Mouse (Mus musculus) ES-Bruce4 (cell line): ENCODE results near the gene Pde10a. TPM values are rescaled to one million over a fixed set of nuclear protein-coding genes. Genes with fewer than 3 reads are reported as not detected.

Experiments used
- H3K27ac ChIP-seq: 2 replicates; pipeline ENCODE4 v1.5.1; 2012; ENCODE audit warnings: low read length, inconsistent platforms; ENCODE audit not compliant: insufficient read depth
- H3K27me3 ChIP-seq: 2 replicates; pipeline ENCODE4 v1.6.1; 2012; ENCODE audit warnings: mild to moderate bottlenecking, low read length, inconsistent platforms; ENCODE audit not compliant: control insufficient read depth, poor library complexity, insufficient read depth, severe bottlenecking
- H3K36me3 ChIP-seq: 2 replicates; pipeline ENCODE4 v1.6.1; 2012; ENCODE audit warnings: inconsistent platforms, mild to moderate bottlenecking, low read length, moderate library complexity; ENCODE audit not compliant: control insufficient read depth, poor library complexity, insufficient read depth, severe bottlenecking
- H3K4me1 ChIP-seq: one replicate; pipeline ENCODE4 v1.8.1; 2011; ENCODE audit warnings: low read length; ENCODE audit not compliant: control insufficient read depth, insufficient read depth
- H3K4me3 ChIP-seq: 2 replicates; pipeline ENCODE4 v1.5.1; 2011; ENCODE audit warnings: low read depth, mild to moderate bottlenecking, low read length
- H3K9ac ChIP-seq: 2 replicates; pipeline ENCODE4 v1.6.1; 2012; ENCODE audit warnings: low read depth, mild to moderate bottlenecking, inconsistent platforms; ENCODE audit not compliant: poor library complexity, severe bottlenecking
- H3K9me3 ChIP-seq: replicated peaks from 2 replicates; pipeline ENCODE4 v1.6.1; 2012; ENCODE audit warnings: mild to moderate bottlenecking, low read length, inconsistent platforms; ENCODE audit not compliant: control insufficient read depth, poor library complexity, insufficient read depth, severe bottlenecking
- CTCF ChIP-seq: IDR thresholded peaks from one replicate; pipeline ENCODE4 v1.8.1; 2011; ENCODE audit warnings: low read depth, low read length
- EP300 ChIP-seq: IDR thresholded peaks from 2 replicates; pipeline ENCODE4 v1.6.1; 2011; ENCODE audit warnings: low read depth, low read length; ENCODE audit not compliant: insufficient read depth
- POLR2A ChIP-seq: IDR thresholded peaks from one replicate; pipeline ENCODE4 v1.8.1; 2011; ENCODE audit warnings: low read length; ENCODE audit not compliant: insufficient read depth
- polyA plus RNA-seq: library from polyadenylated mRNA; stranded (reverse); fragments of >200 nt; gene quantifications from 2 replicates; pipeline ENCODE4 v1.2.4, GENCODE M21; 2011; ENCODE audit warnings: low read depth; ENCODE audit not compliant: missing spikeins, insufficient read depth, insufficient read length

The Pde10a gene
- polyA plus RNA-seq, 1 experiment: 2.7 TPM

- no peaks in the 10 kb centered on the region for H3K27me3 ChIP-seq
- TF ChIP-seq POLR2A: no peak
- TF ChIP-seq EP300: no peak
- TF ChIP-seq CTCF: no peak
- H3K4me3 ChIP-seq: no peak overlapping the region
- no peaks in the 10 kb centered on the region for H3K36me3 ChIP-seq
- no peaks in the 10 kb centered on the region for H3K4me1 ChIP-seq
- H3K27ac ChIP-seq: no peak overlapping the region
- no peak overlapping the region for H3K9ac ChIP-seq
- H3K9me3 ChIP-seq: no peaks in the 10 kb centered on the region
Observed at GRCm38 (mm10) chr17:8867331-8868237, 342.4 kb downstream of the Pde10a start.

GRCm38 (mm10) chr17:8869287-8869686 is 344.1 kb downstream of the Pde10a start:
- H3K4me3 ChIP-seq: no peak overlapping the region
- H3K27me3 ChIP-seq: no peaks in the 10 kb centered on the region
- no peaks in the 10 kb centered on the region for H3K36me3 ChIP-seq
- no peak overlapping the region for H3K27ac ChIP-seq
- no peaks in the 10 kb centered on the region for H3K4me1 ChIP-seq
- no peak overlapping the region for H3K9ac ChIP-seq
- no peak for TF ChIP-seq EP300
- H3K9me3 ChIP-seq: no peaks in the 10 kb centered on the region

- no peak overlapping the region for H3K9ac ChIP-seq
- H3K4me3 ChIP-seq: no peak overlapping the region
- no peaks in the 10 kb centered on the region for H3K36me3 ChIP-seq
- no peaks in the 10 kb centered on the region for H3K9me3 ChIP-seq
- no peak overlapping the region for H3K27ac ChIP-seq
- H3K27me3 ChIP-seq: no peaks in the 10 kb centered on the region
- TF ChIP-seq EP300 (no peak), POLR2A (no peak), CTCF (no peak)
- H3K4me1 ChIP-seq: no peaks in the 10 kb centered on the region
Observed at GRCm38 (mm10) chr17:8870848-8871247, 345.7 kb downstream of the Pde10a start.

- TF ChIP-seq POLR2A (no peak), CTCF (no peak), EP300 (no peak)
- Histone ChIP-seq H3K36me3 (no peaks in the 10 kb centered on the region), H3K4me3 (no peak overlapping the region), H3K27me3 (no peaks in the 10 kb centered on the region), H3K4me1 (no peaks in the 10 kb centered on the region), H3K27ac (no peak overlapping the region), H3K9ac (no peak overlapping the region), H3K9me3 (no peaks in the 10 kb centered on the region)
Observed at GRCm38 (mm10) chr17:8871396-8871795, 346.2 kb downstream of the Pde10a start.

GRCm38 (mm10) chr17:8871997-8872593 is 346.9 kb downstream of the Pde10a start:
- Histone ChIP-seq H3K4me3 (no peak overlapping the region), H3K4me1 (no peaks in the 10 kb centered on the region), H3K9me3 (no peaks in the 10 kb centered on the region), H3K27ac (no peak overlapping the region), H3K36me3 (no peaks in the 10 kb centered on the region), H3K27me3 (no peaks in the 10 kb centered on the region), H3K9ac (no peak overlapping the region)
- TF ChIP-seq EP300 (no peak), CTCF (no peak)

- H3K27me3 ChIP-seq: no peaks in the 10 kb centered on the region
- H3K9me3 ChIP-seq: no peaks in the 10 kb centered on the region
- H3K4me3 ChIP-seq: no peak overlapping the region
- no peak for TF ChIP-seq EP300
- no peak for TF ChIP-seq CTCF
- TF ChIP-seq POLR2A: no peak
- no peaks in the 10 kb centered on the region for H3K4me1 ChIP-seq
- H3K9ac ChIP-seq: no peak overlapping the region
- no peak overlapping the region for H3K27ac ChIP-seq
- H3K36me3 ChIP-seq: no peaks in the 10 kb centered on the region
Observed at GRCm38 (mm10) chr17:8872611-8873010, 347.4 kb downstream of the Pde10a start.
